Mouse (Mus musculus): ENCODE measurements around the gene Zfp622. TPM values are rescaled to one million over a fixed set of nuclear protein-coding genes. Genes with fewer than 3 reads are reported as not detected.

The Zfp622 gene
- total RNA-seq, 2 experiments from 2014 or later: 55.9 to 59.8 TPM

Other genes with a start within 250 kb of the Zfp622 start
- gene Retreg1, start 141.2 kb upstream of the Zfp622 start, total RNA-seq (2014; fragmentation: Nextera tagmentation): 15.5 and 23.1 TPM in 2 replicates
- gene Retreg1, start 141.2 kb upstream of the Zfp622 start, total RNA-seq (2017): 30.4 and 37.6 TPM in 2 replicates